Mouse (Mus musculus): ENCODE results near the gene Fbln2. TPM values are rescaled to one million over a fixed set of nuclear protein-coding genes. Genes with fewer than 3 reads are reported as not detected.

Fbln2 gene
- polyA plus RNA-seq, 1 experiment: 2.4 TPM

DNA sequence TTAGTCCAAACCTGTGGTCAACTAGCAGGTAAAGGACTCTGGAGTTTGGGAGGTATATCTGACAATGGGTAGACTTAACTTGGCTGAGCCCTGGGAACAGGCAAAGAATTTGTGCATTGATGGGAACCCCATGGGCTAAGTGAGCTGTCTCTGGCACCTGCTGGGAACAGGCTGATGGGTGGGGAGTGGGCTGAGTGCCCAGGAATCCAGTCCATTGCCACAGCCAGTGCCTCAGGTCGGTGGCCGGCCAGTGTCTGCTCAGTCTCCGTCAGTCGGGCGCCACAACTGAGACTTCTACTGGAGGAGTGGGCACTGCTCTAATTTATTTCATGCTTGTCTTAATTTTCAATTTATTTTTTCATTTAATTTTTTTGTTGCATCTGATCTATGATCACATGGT is 98.9 kb downstream of the Fbln2 start:
- Histone ChIP-seq H3K4me1 (ENCODE audit: control insufficient read depth, insufficient read depth, low read length) (no peaks in the 10 kb centered on the region), H3K27me3 (ENCODE audit: control insufficient read depth, insufficient read depth, low read length) (no peaks in the 10 kb centered on the region), H3K4me3 (ENCODE audit: control insufficient read depth, low read depth, low read length) (no peak overlapping the region), H3K27ac (ENCODE audit: control insufficient read depth, insufficient read depth, low read depth, low read length) (no peak overlapping the region), H3K36me3 (ENCODE audit: control insufficient read depth, insufficient read depth, low read length) (no peaks in the 10 kb centered on the region)
- TF ChIP-seq POLR2A (IDR thresholded peaks at IDR 0.05; ENCODE audit: control insufficient read depth, low read depth, low read length) (no peak), CTCF (IDR thresholded peaks at IDR 0.05; ENCODE audit: control insufficient read depth, insufficient read depth, insufficient replicate concordance, low read depth, low read length) (no peak)

DNA sequence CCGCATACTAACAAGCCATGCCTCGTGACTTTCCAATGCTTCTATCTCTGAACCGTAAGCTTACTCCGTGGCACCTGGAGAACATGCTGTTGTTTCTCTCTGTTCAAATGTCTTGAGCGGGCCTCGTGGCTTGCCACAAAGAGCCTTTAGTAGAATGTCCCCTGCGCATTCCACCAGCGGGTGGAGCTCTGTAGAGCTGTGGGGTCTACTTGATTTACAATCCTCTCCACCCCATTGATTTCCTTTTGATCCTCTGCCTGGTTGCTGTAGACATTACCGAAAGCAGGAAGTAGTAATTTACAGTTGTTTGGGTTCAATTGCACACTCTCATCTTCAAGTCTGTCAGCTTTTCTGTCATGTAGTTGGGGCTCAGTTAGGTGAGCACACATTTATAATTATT is 100.2 kb downstream of the Fbln2 start:
- H3K4me1 ChIP-seq (ENCODE audit: control insufficient read depth, insufficient read depth, low read length): no peaks in the 10 kb centered on the region
- TF ChIP-seq CTCF (IDR thresholded peaks at IDR 0.05; ENCODE audit: control insufficient read depth, insufficient read depth, insufficient replicate concordance, low read depth, low read length) (no peak), POLR2A (IDR thresholded peaks at IDR 0.05; ENCODE audit: control insufficient read depth, low read depth, low read length) (no peak)
- no peaks in the 10 kb centered on the region for H3K36me3 ChIP-seq (ENCODE audit: control insufficient read depth, insufficient read depth, low read length)
- H3K27me3 ChIP-seq (ENCODE audit: control insufficient read depth, insufficient read depth, low read length): no peaks in the 10 kb centered on the region
- H3K27ac ChIP-seq (ENCODE audit: control insufficient read depth, insufficient read depth, low read depth, low read length): no peak overlapping the region
- H3K4me3 ChIP-seq (ENCODE audit: control insufficient read depth, low read depth, low read length): no peak overlapping the region

Other genes with a start within 250 kb of the Fbln2 start
- 47.2 and 49.8 TPM in 2 replicates for gene Iqsec1, start 223.8 kb upstream of the Fbln2 start, polyA plus RNA-seq (2012; rRNA removed)
- 6.1 and 9.9 TPM in 2 replicates for gene Nup210, start 95.6 kb upstream of the Fbln2 start, polyA plus RNA-seq (2012; rRNA removed)
- 146 and 168 TPM in 2 replicates for gene Hdac11, start 55.8 kb upstream of the Fbln2 start, polyA plus RNA-seq (2012; rRNA removed)
- gene Wnt7a, start 198.9 kb downstream of the Fbln2 start, polyA plus RNA-seq (2012; rRNA removed): 1.00 and 1.1 TPM in 2 replicates